Mouse (Mus musculus): Measurements from ENCODE around the gene Mgarp.

DNA sequence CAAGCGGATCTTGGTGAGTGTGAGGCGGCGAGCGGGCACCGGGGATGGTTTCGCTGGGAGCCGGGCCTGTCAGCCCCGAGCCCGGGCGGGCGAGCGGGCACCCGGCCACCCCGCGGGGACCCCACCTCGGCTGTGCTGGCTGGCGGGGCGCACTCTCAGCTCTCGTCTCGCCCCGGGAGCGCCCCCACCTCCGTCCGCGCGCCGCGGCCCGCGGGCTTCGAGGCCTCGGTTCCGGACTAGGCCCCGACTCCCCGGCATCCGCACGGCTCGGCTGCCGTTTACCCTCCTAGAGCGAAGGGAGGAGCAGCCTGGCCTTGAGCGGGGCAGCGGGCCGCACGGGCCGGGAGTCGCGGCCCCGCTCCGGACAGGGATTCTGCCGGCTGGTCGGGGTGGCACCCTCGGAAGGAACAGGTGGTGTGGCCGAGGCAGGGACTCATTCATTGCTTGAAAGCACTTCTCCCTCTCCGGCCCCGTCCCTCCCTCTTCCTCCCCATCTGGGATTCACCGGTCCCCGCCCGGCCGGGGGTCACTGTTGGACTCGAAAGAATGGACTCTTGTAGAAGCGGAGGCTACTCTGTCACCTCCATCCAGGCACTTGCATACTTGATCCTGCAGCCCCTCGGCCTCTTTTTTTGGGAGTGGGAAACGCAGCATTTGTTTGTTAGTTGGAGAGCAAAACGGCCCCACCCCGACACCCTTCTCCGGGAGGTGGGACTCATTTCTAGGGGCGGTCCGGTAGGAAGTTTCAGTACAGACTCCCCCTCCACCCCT is 20.0 kb upstream of the Mgarp start:
- TF ChIP-seq CTCF (IDR thresholded peaks at IDR 0.05; ENCODE audit: low read depth, low read length) (no peak), POLR2A (IDR thresholded peaks at IDR 0.05; ENCODE audit: borderline replicate concordance, low read depth, low read length) (no peak)

Data from bone marrow macrophage, adult 2 months (primary cell).